Mouse (Mus musculus): ENCODE measurements around the gene Sctr. TPM values are rescaled to one million over a fixed set of nuclear protein-coding genes. Genes with fewer than 3 reads are reported as not detected.

The Sctr gene
- polyA plus RNA-seq, 1 experiment from 2014 or later, result 0.98 TPM

- Histone ChIP-seq H3K4me2 (replicated peaks; ENCODE audit: low read depth) (no peak overlapping the region), H3K9ac (ENCODE audit: low read depth, low read length) (no peak overlapping the region), H3K4me3 (ENCODE audit: low read depth, low read length) (no peak overlapping the region), H3K36me3 (ENCODE audit: control insufficient read depth, insufficient read depth) (no peaks in the 10 kb centered on the region), H3K9me3 (ENCODE audit: control insufficient read depth) (no peaks in the 10 kb centered on the region), H3K27ac (ENCODE audit: low read depth, low read length) (no peak overlapping the region), H3K27me3 (replicated peaks; ENCODE audit: control insufficient read depth, insufficient read depth, low read length) (no peaks in the 10 kb centered on the region), H3K4me1 (replicated peaks; ENCODE audit: control insufficient read depth, insufficient read depth, low read length) (no peaks in the 10 kb centered on the region; the same call in 1 of the 2 replicates)
- no peak for ATAC-seq
- no peak for TF ChIP-seq CTCF (IDR thresholded peaks at IDR 0.05; ENCODE audit: low read depth)
- 59% methylated on average over 1 of the region's 1 CpGs for WGBS
These were observed 28.1 kb downstream of the Sctr start for GRCm38 (mm10) chr1:120034793-120035192.

GRCm38 (mm10) chr1:120035456-120036034, 28.9 kb downstream of the Sctr start:
- Histone ChIP-seq H3K4me2 (replicated peaks; ENCODE audit: low read depth) (no peak overlapping the region), H3K36me3 (ENCODE audit: control insufficient read depth, insufficient read depth) (no peaks in the 10 kb centered on the region), H3K4me3 (ENCODE audit: low read depth, low read length) (no peak overlapping the region), H3K27me3 (replicated peaks; ENCODE audit: control insufficient read depth, insufficient read depth, low read length) (no peaks in the 10 kb centered on the region), H3K9me3 (ENCODE audit: control insufficient read depth) (no peaks in the 10 kb centered on the region), H3K4me1 (replicated peaks; ENCODE audit: control insufficient read depth, insufficient read depth, low read length) (no peaks in the 10 kb centered on the region; the same call in 1 of the 2 replicates), H3K9ac (ENCODE audit: low read depth, low read length) (no peak overlapping the region), H3K27ac (ENCODE audit: low read depth, low read length) (no peak overlapping the region)
- no peak for TF ChIP-seq CTCF (IDR thresholded peaks at IDR 0.05; ENCODE audit: low read depth)
- ATAC-seq, result no peak
- WGBS, result 83% methylated on average over 7 of the region's 7 CpGs

GRCm38 (mm10) chr1:120037021-120037683, 30.5 kb downstream of the Sctr start:
- H3K27me3 ChIP-seq (replicated peaks; ENCODE audit: control insufficient read depth, insufficient read depth, low read length), result no peaks in the 10 kb centered on the region
- TF ChIP-seq CTCF (IDR thresholded peaks at IDR 0.05; ENCODE audit: low read depth), result no peak
- ATAC-seq, result peak; percentile 20; the same call in 1 of the 2 replicates
- WGBS, result 51% methylated on average over 9 of the region's 9 CpGs
- no peak overlapping the region for H3K4me3 ChIP-seq (ENCODE audit: low read depth, low read length)
- H3K27ac ChIP-seq (ENCODE audit: low read depth, low read length), result no peak overlapping the region
- no peaks in the 10 kb centered on the region for H3K9me3 ChIP-seq (ENCODE audit: control insufficient read depth)
- H3K4me1 ChIP-seq (replicated peaks; ENCODE audit: control insufficient read depth, insufficient read depth, low read length), result no peaks in the 10 kb centered on the region; the same call in 1 of the 2 replicates
- H3K4me2 ChIP-seq (replicated peaks; ENCODE audit: low read depth), result no peak overlapping the region
- H3K9ac ChIP-seq (ENCODE audit: low read depth, low read length), result no peak overlapping the region
- no peaks in the 10 kb centered on the region for H3K36me3 ChIP-seq (ENCODE audit: control insufficient read depth, insufficient read depth)

DNA sequence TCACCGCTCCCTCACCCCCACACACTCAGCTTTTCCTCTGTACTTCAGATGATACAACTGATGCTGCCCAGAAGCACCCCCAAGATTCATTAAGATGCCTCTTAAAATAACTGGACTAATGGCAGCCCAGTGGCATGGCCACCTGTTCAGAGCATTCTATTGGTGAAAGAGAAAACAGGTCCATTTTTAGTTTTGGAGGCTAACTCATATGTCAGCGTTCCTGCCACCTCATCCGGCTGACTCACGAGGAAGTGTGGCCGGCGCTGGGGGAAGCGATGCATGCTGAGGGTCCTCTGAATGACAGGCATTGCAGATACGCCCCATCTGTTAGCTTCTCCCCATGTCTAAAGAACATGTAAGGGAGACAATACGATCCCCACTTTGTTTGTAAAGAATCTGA, 31.9 kb downstream of the Sctr start:
- no peak for TF ChIP-seq CTCF (IDR thresholded peaks at IDR 0.05; ENCODE audit: low read depth)
- WGBS, result 85% methylated on average over 9 of the region's 9 CpGs

GRCm38 (mm10) chr1:120042421-120042820, 35.7 kb downstream of the Sctr start:
- H3K4me1 ChIP-seq (replicated peaks; ENCODE audit: control insufficient read depth, insufficient read depth, low read length), result no peaks in the 10 kb centered on the region
- no peak overlapping the region for H3K4me2 ChIP-seq (replicated peaks; ENCODE audit: low read depth)
- H3K9ac ChIP-seq (ENCODE audit: low read depth, low read length), result no peak overlapping the region
- ATAC-seq, result no peak
- no peaks in the 10 kb centered on the region for H3K36me3 ChIP-seq (ENCODE audit: control insufficient read depth, insufficient read depth)
- WGBS, result 83% methylated on average over 8 of the region's 8 CpGs
- H3K9me3 ChIP-seq (ENCODE audit: control insufficient read depth), result no peaks in the 10 kb centered on the region
- no peaks in the 10 kb centered on the region for H3K27me3 ChIP-seq (replicated peaks; ENCODE audit: control insufficient read depth, insufficient read depth, low read length)
- no peak overlapping the region for H3K27ac ChIP-seq (ENCODE audit: low read depth, low read length)
- TF ChIP-seq CTCF (IDR thresholded peaks at IDR 0.05; ENCODE audit: low read depth), result no peak
- H3K4me3 ChIP-seq (ENCODE audit: low read depth, low read length), result no peak overlapping the region

More for the DNA sequence above, 31.9 kb downstream of the Sctr start:
- Histone ChIP-seq H3K4me1 (replicated peaks; ENCODE audit: control insufficient read depth, insufficient read depth, low read length) (no peaks in the 10 kb centered on the region; the same call in 1 of the 2 replicates), H3K27me3 (replicated peaks; ENCODE audit: control insufficient read depth, insufficient read depth, low read length) (no peaks in the 10 kb centered on the region), H3K4me2 (replicated peaks; ENCODE audit: low read depth) (no peak overlapping the region), H3K36me3 (ENCODE audit: control insufficient read depth, insufficient read depth) (no peaks in the 10 kb centered on the region), H3K9ac (ENCODE audit: low read depth, low read length) (no peak overlapping the region), H3K27ac (ENCODE audit: low read depth, low read length) (no peak overlapping the region), H3K9me3 (ENCODE audit: control insufficient read depth) (no peaks in the 10 kb centered on the region), H3K4me3 (ENCODE audit: low read depth, low read length) (no peak overlapping the region)
- no peak for ATAC-seq

DNA sequence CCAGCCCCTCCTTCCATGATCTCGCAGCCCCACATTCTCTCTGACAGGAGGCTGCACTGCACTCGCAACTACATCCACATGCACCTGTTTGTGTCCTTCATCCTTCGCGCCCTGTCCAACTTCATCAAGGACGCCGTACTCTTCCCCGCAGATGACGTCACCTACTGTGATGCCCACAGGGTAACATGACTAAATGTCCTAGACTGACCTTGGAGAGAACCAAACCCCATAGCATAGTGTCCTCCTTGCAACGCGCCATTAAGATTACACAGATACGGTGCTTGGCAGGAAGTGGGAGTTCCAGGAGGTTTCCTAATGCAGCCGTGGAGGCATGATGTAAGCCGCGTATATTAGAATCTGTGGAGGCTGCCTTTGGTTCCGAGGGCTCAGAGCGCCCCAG, 37.9 kb downstream of the Sctr start:
- Histone ChIP-seq H3K36me3 (ENCODE audit: control insufficient read depth, insufficient read depth) (no peaks in the 10 kb centered on the region), H3K4me1 (replicated peaks; ENCODE audit: control insufficient read depth, insufficient read depth, low read length) (no peaks in the 10 kb centered on the region), H3K4me3 (ENCODE audit: low read depth, low read length) (no peak overlapping the region), H3K4me2 (replicated peaks; ENCODE audit: low read depth) (no peak overlapping the region), H3K27ac (ENCODE audit: low read depth, low read length) (no peak overlapping the region), H3K9ac (ENCODE audit: low read depth, low read length) (no peak overlapping the region), H3K9me3 (ENCODE audit: control insufficient read depth) (no peaks in the 10 kb centered on the region), H3K27me3 (replicated peaks; ENCODE audit: control insufficient read depth, insufficient read depth, low read length) (no peaks in the 10 kb centered on the region)
- no peak for TF ChIP-seq CTCF (IDR thresholded peaks at IDR 0.05; ENCODE audit: low read depth)
- WGBS, result 78% methylated on average over 16 of the region's 16 CpGs
- no peak for ATAC-seq

Data from intestine, postnatal 0 days (tissue).